Mouse (Mus musculus) ovary, adult 18-20 months (tissue): ENCODE results near the gene Dag1.
"Not testable (repeated sequence)": the region's sequence is repeated elsewhere in the genome, so short reads cannot be mapped to it uniquely, and the experiment has no call there.

Experiments used
- DNase-seq: peaks from one replicate; pipeline ENCODE4 v3.0.0; 2022; ENCODE audit warnings: low spot score, mixed read lengths

Dag1 gene

GRCm38 (mm10) chr9:108223633-108224032 is 40.1 kb downstream of the Dag1 start:
- DNase-seq = no peak

- no peak for DNase-seq
Measured at GRCm38 (mm10) chr9:108221566-108221965, 42.2 kb downstream of the Dag1 start.

GRCm38 (mm10) chr9:108220380-108220774 is 43.4 kb downstream of the Dag1 start:
- DNase-seq = no peak

DNA sequence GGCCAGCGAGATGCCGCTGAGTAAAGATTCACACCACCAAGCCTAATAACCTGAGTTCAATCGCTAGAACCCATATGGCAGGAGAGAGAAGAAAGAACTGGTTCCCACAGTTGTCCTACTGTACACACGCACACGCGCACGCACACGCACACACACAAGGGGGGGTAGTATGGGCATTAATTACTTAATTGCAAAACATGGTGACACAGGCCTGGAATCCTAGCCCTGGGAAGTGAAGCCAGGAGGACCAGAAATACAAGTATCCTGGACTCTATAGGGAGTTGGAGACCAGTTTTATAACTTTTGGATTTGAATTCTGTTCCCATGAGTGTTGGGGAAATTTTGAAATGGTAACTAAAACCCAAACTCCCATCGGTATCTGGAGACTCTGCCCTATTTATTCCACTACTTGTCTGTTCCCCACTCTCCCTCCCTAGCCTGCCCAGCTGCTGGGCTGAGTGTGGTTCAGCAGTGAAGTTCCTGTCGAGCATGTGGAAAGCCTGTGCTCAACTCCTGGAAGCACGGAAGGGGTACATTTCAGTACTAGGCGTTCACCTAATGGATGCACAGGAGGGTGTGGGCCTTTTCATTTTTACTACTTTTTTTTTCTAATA is 43.9 kb downstream of the Dag1 start:
- no peak for DNase-seq

- no peak for DNase-seq
Measured at GRCm38 (mm10) chr9:108217936-108218543, 45.7 kb downstream of the Dag1 start.

DNA sequence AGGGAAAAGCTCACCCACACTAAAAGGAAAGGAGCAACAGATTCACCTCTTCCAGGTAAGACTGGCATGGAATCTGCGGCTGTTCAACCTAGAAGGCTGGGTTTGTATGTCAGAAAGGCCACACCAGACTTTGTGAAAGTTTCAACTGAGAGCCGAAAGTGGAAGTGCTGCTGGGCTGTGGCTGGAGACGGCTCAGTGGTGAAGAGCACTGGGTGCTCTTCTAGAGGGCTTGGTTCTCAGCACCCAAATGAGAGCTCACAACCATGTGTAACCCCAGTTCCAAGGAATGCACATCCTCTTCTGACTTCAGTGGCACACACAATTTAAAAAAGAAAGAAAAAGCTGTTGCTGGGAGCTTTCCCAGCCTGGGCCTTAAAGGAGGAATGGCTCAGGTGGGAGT is 46.4 kb downstream of the Dag1 start:
- DNase-seq = no peak

DNA sequence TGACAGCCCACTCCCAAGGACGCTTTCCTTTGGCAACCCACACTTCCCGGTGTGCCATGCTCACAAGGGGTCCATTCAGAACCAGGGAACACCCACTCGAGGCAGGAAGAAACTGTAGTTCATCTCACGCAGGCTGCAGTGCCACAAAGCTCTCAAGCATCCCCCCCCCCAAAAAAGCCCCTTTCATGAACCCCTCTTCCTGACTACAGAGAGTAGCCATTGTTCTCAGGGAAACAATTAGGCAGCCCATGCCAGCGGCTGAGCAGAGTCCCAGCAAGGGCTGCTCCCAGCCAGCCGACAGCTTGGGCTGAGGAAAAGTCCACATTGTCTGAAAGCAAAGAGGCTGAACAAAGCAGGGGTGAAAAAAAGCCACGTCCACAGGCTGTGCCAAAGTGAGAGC is 50.7 kb downstream of the Dag1 start:
- DNase-seq = no peak

DNA sequence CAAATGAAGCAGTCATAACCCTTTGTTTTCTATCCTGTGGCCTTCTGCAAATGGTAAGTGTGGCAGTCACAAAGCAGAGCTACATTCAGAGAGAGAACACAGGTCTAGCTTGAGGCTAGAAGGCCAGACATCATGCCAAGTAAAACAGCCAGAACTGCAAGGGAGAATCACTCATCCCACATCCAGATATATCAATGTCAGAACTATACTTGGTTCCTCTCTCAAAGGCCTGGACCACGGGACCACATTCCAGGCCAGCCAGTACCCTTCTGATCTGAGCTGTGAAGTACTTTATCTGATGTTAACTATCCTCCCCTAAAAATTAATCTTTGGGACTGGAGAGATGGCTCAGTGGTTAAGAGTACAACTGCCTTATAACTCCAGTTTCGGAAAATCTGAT is 51.3 kb downstream of the Dag1 start:
- DNase-seq = no peak

GRCm38 (mm10) chr9:108205571-108205901 is 58.2 kb downstream of the Dag1 start:
- DNase-seq = no peak

DNA sequence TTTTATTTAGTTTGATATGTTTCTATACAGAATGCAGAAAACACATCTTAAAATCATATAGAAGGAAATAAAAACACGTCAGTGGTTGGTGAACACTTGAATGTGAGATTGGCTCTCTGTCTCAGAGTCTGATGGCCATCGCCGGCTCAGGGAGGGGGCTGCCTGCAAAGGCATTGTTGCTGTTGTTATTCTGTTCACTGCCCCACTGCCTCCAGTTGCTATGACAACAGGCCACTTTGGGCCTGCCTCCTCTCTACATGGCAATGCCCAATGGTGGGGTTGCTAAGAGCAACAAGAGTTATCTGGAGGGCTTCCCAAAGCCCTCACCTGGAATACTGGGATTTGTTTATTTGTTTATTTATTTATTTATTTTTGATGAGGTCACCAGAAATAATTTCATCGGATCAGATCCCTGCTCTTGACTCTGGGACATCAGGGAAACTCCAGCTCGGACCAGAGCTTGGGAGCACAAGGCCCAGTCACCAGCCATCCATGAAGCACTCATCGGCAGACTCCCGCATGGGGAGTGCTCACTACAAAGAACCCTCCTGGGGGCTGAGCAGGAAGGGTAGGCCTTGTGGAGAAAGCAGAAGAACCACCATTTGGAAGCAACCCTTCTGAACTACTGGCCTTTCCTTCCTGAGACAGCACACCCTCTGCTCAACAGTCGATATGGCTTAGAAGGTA is 58.7 kb downstream of the Dag1 start:
- DNase-seq = no peak

GRCm38 (mm10) chr9:108203015-108203414 is 60.7 kb downstream of the Dag1 start:
- DNase-seq = peak; percentile 30

DNA sequence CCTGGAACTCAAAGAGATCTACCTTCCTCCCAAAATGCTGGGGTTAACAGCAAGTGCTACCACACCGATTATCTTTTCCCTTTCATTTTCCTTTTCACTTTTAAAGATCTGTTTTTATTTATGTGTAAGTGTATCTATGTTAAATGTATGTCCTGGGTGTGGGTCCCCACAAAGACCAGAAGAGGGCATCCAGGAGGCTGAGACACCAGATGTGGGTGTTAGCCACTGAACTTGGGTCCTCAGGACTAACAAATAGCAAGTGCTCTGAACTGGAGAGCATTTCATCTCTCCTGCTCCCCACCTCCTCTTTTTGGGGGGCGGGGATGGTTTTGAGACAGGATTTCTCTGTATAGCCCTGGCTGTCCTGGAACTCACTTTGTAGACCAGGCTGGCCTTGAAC is 61.6 kb downstream of the Dag1 start:
- no peak for DNase-seq

DNA sequence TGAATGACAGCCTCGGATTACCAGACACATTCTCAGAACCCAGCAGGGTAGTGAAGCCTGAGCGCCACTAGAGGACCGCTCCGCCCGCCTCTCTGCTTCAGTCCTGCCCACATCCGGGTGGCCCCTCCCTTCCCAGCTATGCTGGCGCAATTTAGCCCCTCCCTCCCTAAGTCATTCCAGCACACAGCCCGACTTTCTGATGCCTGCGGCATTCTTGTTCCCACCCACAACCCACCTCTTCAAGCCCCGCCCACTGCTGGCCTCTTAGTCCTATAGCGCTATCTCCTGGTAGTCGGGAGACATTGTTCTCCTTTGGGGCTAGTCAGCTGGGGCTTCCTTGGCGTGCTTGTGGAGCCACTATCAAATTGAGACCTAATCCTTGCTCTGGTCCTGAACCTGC is 62.6 kb downstream of the Dag1 start:
- DNase-seq = peak; percentile 94

- DNase-seq = no peak
Measured at GRCm38 (mm10) chr9:108198621-108199020, 65.1 kb downstream of the Dag1 start.

- DNase-seq = peak; percentile 30
Measured at GRCm38 (mm10) chr9:108196920-108197677, 66.7 kb downstream of the Dag1 start.

DNA sequence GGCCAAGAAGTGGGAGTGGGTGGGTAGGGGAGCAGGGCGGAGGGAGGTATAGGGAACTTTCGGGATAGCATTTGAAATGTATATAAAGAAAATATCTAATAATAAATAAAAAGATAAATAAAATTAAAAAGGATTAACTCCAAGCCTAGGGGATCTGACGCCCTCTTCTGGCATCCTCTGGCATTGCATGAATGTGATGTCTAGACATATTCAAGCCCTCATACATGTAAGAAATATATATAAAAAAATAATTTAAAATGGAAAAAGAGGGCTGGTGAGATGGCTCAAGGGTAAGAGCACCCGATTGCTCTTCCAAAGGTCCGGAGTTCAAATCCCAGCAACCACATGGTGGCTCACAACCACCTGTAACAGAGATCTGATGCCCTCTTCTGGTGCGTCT is 67.5 kb downstream of the Dag1 start:
- not testable (repeated sequence) for DNase-seq

DNA sequence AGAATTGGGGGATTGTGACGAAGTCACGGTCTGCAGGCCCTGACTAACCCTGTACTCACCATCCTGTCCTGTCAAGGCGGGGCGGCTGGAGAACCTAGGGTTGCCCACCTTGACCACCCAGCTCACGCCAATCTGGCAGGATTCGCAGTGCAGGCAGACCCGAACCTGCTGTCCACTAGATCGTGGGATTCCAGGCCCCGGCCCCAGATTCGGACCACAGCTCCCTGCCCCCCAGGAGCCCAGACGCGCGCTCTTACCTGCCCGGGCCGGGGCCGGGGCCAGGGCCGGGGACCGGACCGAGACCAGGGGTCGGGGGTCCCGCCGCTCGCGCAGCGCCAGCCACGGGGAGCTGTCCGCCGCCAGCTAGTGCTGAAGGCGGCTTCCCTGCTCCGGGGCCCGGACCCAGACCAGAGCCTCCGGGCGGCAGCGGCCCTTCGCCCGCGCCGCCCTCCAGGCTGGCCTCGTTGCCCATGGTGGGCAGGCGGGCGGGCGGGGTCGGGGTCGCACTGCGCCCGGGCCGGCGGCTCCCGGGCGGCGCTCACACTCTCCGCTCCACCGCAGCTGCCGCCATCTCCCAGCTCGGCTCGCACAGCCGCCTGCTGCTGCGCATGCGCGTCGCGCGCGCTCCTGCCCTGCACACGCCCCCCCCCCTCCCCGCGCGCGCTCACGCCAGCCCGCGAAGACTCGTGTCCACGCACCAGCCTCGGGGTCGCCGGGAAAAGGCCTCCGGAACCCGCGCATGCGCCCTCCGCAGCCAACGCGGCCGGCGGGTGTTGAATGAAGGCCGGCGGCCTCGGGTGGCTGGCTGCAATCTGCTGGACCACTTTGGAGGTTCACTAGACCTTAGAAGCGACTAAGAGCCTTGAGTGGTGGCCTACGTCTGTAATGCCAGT is 73.7 kb downstream of the Dag1 start, which contains the start of gene Bsn:
Gene Bsn, minus strand, starts transcription at position 598 of the 893 bp plus-strand sequence.
- DNase-seq = peak; percentile 42

GRCm38 (mm10) chr9:108189488-108189786 is 74.3 kb downstream of the Dag1 start:
- DNase-seq = no peak

GRCm38 (mm10) chr9:108189023-108189422 is 74.7 kb downstream of the Dag1 start:
- DNase-seq = no peak

DNA sequence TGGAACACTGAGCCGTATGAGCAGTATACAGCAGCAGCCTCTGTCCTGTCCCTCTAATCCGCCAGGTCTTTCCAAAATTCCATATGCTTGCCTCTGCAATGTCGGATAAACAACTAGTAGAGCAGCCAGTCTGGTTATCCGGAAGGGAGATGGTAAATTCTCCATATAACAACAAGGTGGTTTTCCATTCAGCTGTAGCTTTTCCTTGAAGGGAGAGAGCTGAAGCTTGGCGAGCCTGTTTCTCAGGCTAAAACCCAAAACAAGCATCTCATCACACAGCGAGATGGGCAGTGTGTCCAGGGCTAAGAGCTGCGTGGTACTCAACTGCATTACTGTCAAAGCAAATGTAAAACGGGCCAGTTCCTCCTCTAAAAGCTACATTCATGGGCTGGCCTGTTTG is 75.2 kb downstream of the Dag1 start:
- DNase-seq = no peak

GRCm38 (mm10) chr9:108187616-108188015 is 76.1 kb downstream of the Dag1 start:
- DNase-seq = no peak

DNA sequence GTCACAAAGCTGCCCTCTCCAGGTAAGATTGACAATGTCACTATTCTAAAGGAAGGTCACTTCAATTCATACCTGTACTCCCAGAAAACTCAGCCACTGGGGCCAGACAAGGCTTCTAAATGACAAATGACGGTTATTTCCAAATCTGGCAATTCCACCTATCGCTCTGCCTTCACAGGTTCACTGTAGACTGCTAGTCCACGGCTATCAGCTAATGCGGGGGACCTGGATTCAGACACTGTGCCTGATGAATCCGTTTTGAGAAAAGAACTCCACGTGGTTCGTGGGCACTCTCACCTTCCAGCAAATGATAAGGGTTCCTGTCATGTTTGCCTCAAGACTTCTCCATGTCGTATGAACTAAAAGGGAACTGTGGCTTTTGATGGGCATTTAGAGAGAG is 78.0 kb downstream of the Dag1 start:
- DNase-seq = no peak
